Mouse (Mus musculus): ENCODE measurements around the gene Slc10a7.

DNA sequence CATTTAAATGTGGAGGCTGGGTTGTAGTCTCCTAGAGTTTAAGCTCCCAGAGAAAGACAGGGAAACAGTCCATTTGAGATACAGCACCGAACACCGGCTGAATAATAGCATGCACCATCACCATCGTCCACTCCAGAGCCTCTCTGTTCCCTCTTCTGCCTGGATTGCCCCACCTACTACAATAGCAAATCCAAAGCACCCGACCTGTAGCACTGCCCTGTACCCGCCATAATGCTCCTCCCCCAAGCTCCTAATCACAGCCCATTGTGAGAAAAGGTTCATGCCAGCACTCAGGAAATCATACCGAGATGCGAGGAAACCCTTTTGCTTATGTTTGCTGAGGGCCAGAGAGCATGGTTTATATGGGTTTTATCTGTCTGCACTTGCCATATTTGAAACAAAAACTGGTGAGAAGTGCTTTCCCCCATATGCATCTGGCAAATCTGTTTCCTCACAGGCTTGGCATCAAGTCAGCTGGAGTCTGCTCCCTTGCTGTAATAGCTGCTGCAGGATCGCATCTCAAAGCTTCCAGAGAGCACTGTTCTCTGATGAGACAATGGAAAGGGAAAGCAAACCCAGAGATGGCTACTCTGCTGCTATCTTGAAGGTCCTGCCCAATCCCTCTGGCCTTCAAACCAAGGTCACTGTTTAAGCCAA lies 138.0 kb downstream of the Slc10a7 start:
- TF ChIP-seq CTCF (IDR thresholded peaks at IDR 0.05; ENCODE audit: insufficient read depth, low read depth, low read length) (no peak), POLR2A (IDR thresholded peaks at IDR 0.05; ENCODE audit: insufficient read depth, low read depth, low read length) (no peak)

Data from olfactory bulb, adult 2 months (tissue).